ENCODE assay signal across 26 mouse cellular contexts in genomic region chr15:77587026-77587425, GRCm38 (mm10). TPM values are rescaled to one million over a fixed set of nuclear protein-coding genes. Genes with fewer than 3 reads are reported as not detected.
DNase-seq lines count a peak whose midpoint lies in the region; ATAC-seq lines count a peak whose summit lies in the region.
"Had no signal": no experiment of that assay in that cellular context is flagged by ENCODE, and none has a peak within 500 bp of the region (broad histone marks: within the 10 kb centered on the region; RNA-seq: fewer than 3 reads in every experiment).

No protein-coding gene starts in this region.

- no peak overlapping the region for H3K27ac ChIP-seq in kidney, embryonic 15.5 days
- no peak overlapping the region for H3K27ac ChIP-seq in forebrain, embryonic 12.5 days
- no peak overlapping the region for H3K27ac ChIP-seq in midbrain, embryonic 13.5 days
- H3K27ac ChIP-seq: embryonic facial prominence, embryonic 15.5 days; forebrain, embryonic 10.5 days; layer of hippocampus, adult 2 months; left cerebral cortex, adult 2 months; limb, embryonic 13.5 days; liver, embryonic 14.5 days; macrophage; midbrain, embryonic 12.5 days; neural tube, embryonic 15.5 days; stomach, postnatal 0 days had no signal

- H3K9ac ChIP-seq in kidney, embryonic 15.5 days, result no peak overlapping the region
- H3K9ac ChIP-seq in forebrain, embryonic 12.5 days, result no peak overlapping the region
- no peak overlapping the region for H3K9ac ChIP-seq in midbrain, embryonic 13.5 days (replicated peaks)
- H3K9ac ChIP-seq: embryonic facial prominence, embryonic 15.5 days; limb, embryonic 13.5 days; liver, embryonic 14.5 days; midbrain, embryonic 12.5 days; neural tube, embryonic 15.5 days had no signal

- H3K4me2 ChIP-seq in kidney, embryonic 15.5 days, result no peak overlapping the region
- no peak overlapping the region for H3K4me2 ChIP-seq in forebrain, embryonic 12.5 days
- H3K4me2 ChIP-seq in midbrain, embryonic 13.5 days (replicated peaks), result no peak overlapping the region
- H3K4me2 ChIP-seq: embryonic facial prominence, embryonic 15.5 days; limb, embryonic 13.5 days; midbrain, embryonic 12.5 days; neural tube, embryonic 15.5 days had no signal

- no peaks in the 10 kb centered on the region for H3K4me1 ChIP-seq in kidney, embryonic 15.5 days
- no peaks in the 10 kb centered on the region for H3K4me1 ChIP-seq in forebrain, embryonic 12.5 days
- H3K4me1 ChIP-seq in midbrain, embryonic 13.5 days (replicated peaks), result no peaks in the 10 kb centered on the region
- H3K4me1 ChIP-seq: embryonic facial prominence, embryonic 15.5 days; forebrain, embryonic 10.5 days; limb, embryonic 13.5 days; midbrain, embryonic 12.5 days; neural tube, embryonic 15.5 days had no signal

- no peak for ATAC-seq in kidney, embryonic 15.5 days (replicated peaks; ENCODE audit: low FRiP score)
- no peak for ATAC-seq in forebrain, embryonic 12.5 days (ENCODE audit: low FRiP score)
- ATAC-seq in midbrain, embryonic 13.5 days, result no peak

- no peak overlapping the region for H3K4me3 ChIP-seq in kidney, embryonic 15.5 days (replicated peaks)
- no peak overlapping the region for H3K4me3 ChIP-seq in forebrain, embryonic 12.5 days (replicated peaks)
- H3K4me3 ChIP-seq in midbrain, embryonic 13.5 days (replicated peaks), result no peak overlapping the region
- H3K4me3 ChIP-seq: embryonic facial prominence, embryonic 15.5 days; forebrain, embryonic 10.5 days; layer of hippocampus, adult 2 months; left cerebral cortex, adult 2 months; limb, embryonic 13.5 days; midbrain, embryonic 12.5 days; myocyte; neural tube, embryonic 15.5 days had no signal

- no peaks in the 10 kb centered on the region for H3K27me3 ChIP-seq in kidney, embryonic 15.5 days
- H3K27me3 ChIP-seq in forebrain, embryonic 12.5 days, result no peaks in the 10 kb centered on the region
- H3K27me3 ChIP-seq in midbrain, embryonic 13.5 days, result no peaks in the 10 kb centered on the region
- H3K27me3 ChIP-seq: embryonic facial prominence, embryonic 15.5 days; limb, embryonic 13.5 days; midbrain, embryonic 12.5 days; neural tube, embryonic 15.5 days had no signal

- H3K9me3 ChIP-seq in kidney, embryonic 15.5 days (replicated peaks), result no peaks in the 10 kb centered on the region
- no peaks in the 10 kb centered on the region for H3K9me3 ChIP-seq in forebrain, embryonic 12.5 days
- H3K9me3 ChIP-seq in midbrain, embryonic 13.5 days, result peaks cover 8% of the 10 kb centered on the region; the same call in 1 of the 2 replicates
- H3K9me3 ChIP-seq: embryonic facial prominence, embryonic 15.5 days; midbrain, embryonic 12.5 days had no signal

- intact Hi-C loops in heart, postnatal 10 days (cut with DNase I), result no loop called here

- H3K36me3 ChIP-seq in kidney, embryonic 15.5 days, result no peaks in the 10 kb centered on the region
- H3K36me3 ChIP-seq in forebrain, embryonic 12.5 days (replicated peaks), result no peaks in the 10 kb centered on the region
- no peaks in the 10 kb centered on the region for H3K36me3 ChIP-seq in midbrain, embryonic 13.5 days
- H3K36me3 ChIP-seq: embryonic facial prominence, embryonic 15.5 days; forebrain, embryonic 10.5 days; limb, embryonic 13.5 days; midbrain, embryonic 12.5 days; neural tube, embryonic 15.5 days had no signal

- DNase-seq in cerebellum, postnatal 10 days, result peak; percentile 23 to 25
- no peak for DNase-seq in cerebellum, adult 11-12 months
- DNase-seq in kidney, adult 9 months, result peak; percentile 9
- DNase-seq in adipocyte (ENCODE audit: low spot score), result peak; percentile 23
- DNase-seq in heart, postnatal 10 days, result peak; percentile 62 to 65
- DNase-seq: B cell, adult 2 months; cerebellum, adult 2 months; embryo, embryonic 11 days; kidney, adult 8-10 months; thymus, postnatal 14 days had no signal

RNA-seq across cellular contexts. Expression of gene Apol10b, which starts 8.9 kb away (rescaled TPM):
- polyA plus RNA-seq in kidney, embryonic 15.5 days (2015; fragmentation: Nextera tagmentation; extraction: Ambion mirVana), result 0.12 and 0.23 TPM in 2 replicates
- under 1 TPM; 0.22 to 0.36 TPM for total RNA-seq in heart, postnatal 10 days (2021)
- not detected in 2 replicates for polyA plus RNA-seq in forebrain, embryonic 12.5 days (2016; fragmentation: Nextera tagmentation; extraction: Ambion mirVana)
- polyA plus RNA-seq in midbrain, embryonic 13.5 days (2015; fragmentation: Nextera tagmentation; extraction: Ambion mirVana), result not detected in 2 replicates
- total RNA-seq: hematopoietic stem cell, adult 5-6 weeks; layer of hippocampus, adult 2 months had no signal
- polyA plus RNA-seq: forebrain, embryonic 10.5 days; liver, embryonic 14.5 days; midbrain, embryonic 12.5 days; neural tube, embryonic 15.5 days had no signal

RNA-seq across cellular contexts. Expression of gene Gm36245, which starts 12.0 kb away (rescaled TPM):
- polyA plus RNA-seq in kidney, embryonic 15.5 days (2015; fragmentation: Nextera tagmentation; extraction: Ambion mirVana), result not detected in 2 replicates
- total RNA-seq in heart, postnatal 10 days (2021), result not detected
- polyA plus RNA-seq in forebrain, embryonic 12.5 days (2016; fragmentation: Nextera tagmentation; extraction: Ambion mirVana), result not detected in 2 replicates
- not detected in 2 replicates for polyA plus RNA-seq in midbrain, embryonic 13.5 days (2015; fragmentation: Nextera tagmentation; extraction: Ambion mirVana)
- total RNA-seq: hematopoietic stem cell, adult 5-6 weeks; layer of hippocampus, adult 2 months; left cerebral cortex, adult 2 months had no signal
- polyA plus RNA-seq: cerebellum, adult 2 months; embryonic facial prominence, embryonic 15.5 days; forebrain, embryonic 10.5 days; gonadal fat pad, adult 2 months; limb, embryonic 13.5 days; liver, embryonic 14.5 days; macrophage; midbrain, embryonic 12.5 days; myocyte; neural tube, embryonic 15.5 days; stomach, postnatal 0 days had no signal

RNA-seq across cellular contexts. Expression of gene 1700025B11Rik, which starts 25.3 kb away (rescaled TPM):
- not detected in 2 replicates for polyA plus RNA-seq in kidney, embryonic 15.5 days (2015; fragmentation: Nextera tagmentation; extraction: Ambion mirVana)
- total RNA-seq in heart, postnatal 10 days (2021), result not detected
- polyA plus RNA-seq in forebrain, embryonic 12.5 days (2016; fragmentation: Nextera tagmentation; extraction: Ambion mirVana), result not detected in 2 replicates
- not detected in 2 replicates for polyA plus RNA-seq in midbrain, embryonic 13.5 days (2015; fragmentation: Nextera tagmentation; extraction: Ambion mirVana)
- total RNA-seq: hematopoietic stem cell, adult 5-6 weeks; layer of hippocampus, adult 2 months; left cerebral cortex, adult 2 months had no signal
- polyA plus RNA-seq: cerebellum, adult 2 months; embryonic facial prominence, embryonic 15.5 days; forebrain, embryonic 10.5 days; limb, embryonic 13.5 days; liver, embryonic 14.5 days; macrophage; midbrain, embryonic 12.5 days; myocyte; neural tube, embryonic 15.5 days; stomach, postnatal 0 days had no signal

RNA-seq across cellular contexts. Expression of gene Apol7c, which starts 53.9 kb away (rescaled TPM):
- not detected in 2 replicates for polyA plus RNA-seq in kidney, embryonic 15.5 days (2015; fragmentation: Nextera tagmentation; extraction: Ambion mirVana)
- total RNA-seq in heart, postnatal 10 days (2021), result not detected
- polyA plus RNA-seq in forebrain, embryonic 12.5 days (2016; fragmentation: Nextera tagmentation; extraction: Ambion mirVana), result not detected in 2 replicates
- not detected in 2 replicates for polyA plus RNA-seq in midbrain, embryonic 13.5 days (2015; fragmentation: Nextera tagmentation; extraction: Ambion mirVana)
- total RNA-seq: hematopoietic stem cell, adult 5-6 weeks; layer of hippocampus, adult 2 months; left cerebral cortex, adult 2 months had no signal
- polyA plus RNA-seq: cerebellum, adult 2 months; embryonic facial prominence, embryonic 15.5 days; forebrain, embryonic 10.5 days; limb, embryonic 13.5 days; midbrain, embryonic 12.5 days; myocyte; neural tube, embryonic 15.5 days had no signal

RNA-seq across cellular contexts. Expression of gene Apol11b, which starts 56.1 kb away (rescaled TPM):
- 0.08 and 0.19 TPM in 2 replicates for polyA plus RNA-seq in kidney, embryonic 15.5 days (2015; fragmentation: Nextera tagmentation; extraction: Ambion mirVana)
- under 1 TPM; 0.17 to 0.77 TPM for total RNA-seq in heart, postnatal 10 days (2021)
- polyA plus RNA-seq in forebrain, embryonic 12.5 days (2016; fragmentation: Nextera tagmentation; extraction: Ambion mirVana), result not detected in 2 replicates
- polyA plus RNA-seq in midbrain, embryonic 13.5 days (2015; fragmentation: Nextera tagmentation; extraction: Ambion mirVana), result 0.10 TPM in 1 of 2 replicates, not detected in the other
- total RNA-seq: layer of hippocampus, adult 2 months had no signal
- polyA plus RNA-seq: embryonic facial prominence, embryonic 15.5 days; forebrain, embryonic 10.5 days; gonadal fat pad, adult 2 months; macrophage had no signal
